Mouse (Mus musculus): ENCODE measurements around the gene Dkk2.

DNA sequence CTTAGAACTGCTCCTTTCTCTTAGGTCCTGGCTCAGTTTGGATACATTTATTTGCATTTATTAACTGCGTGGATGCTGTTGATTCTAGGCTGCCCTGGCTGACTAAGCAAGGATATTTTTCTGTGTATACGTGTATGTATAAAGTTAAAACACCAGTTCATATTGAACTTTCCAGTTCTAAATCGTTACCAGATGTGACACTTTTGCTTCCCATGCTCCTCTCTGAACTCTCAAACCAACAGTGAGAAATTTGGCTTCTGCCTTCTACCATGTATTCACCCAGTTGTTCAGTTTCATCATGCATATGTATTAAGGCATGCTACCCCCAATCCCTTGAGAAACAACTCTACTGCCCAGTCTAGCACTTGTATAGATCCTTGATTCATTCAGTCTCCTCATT lies 45.0 kb upstream of the Dkk2 start:
- TF ChIP-seq POLR2A (IDR thresholded peaks at IDR 0.05; ENCODE audit: borderline replicate concordance, insufficient read depth, low read length), result no peak
- TF ChIP-seq CTCF (IDR thresholded peaks at IDR 0.05; ENCODE audit: borderline replicate concordance, insufficient read depth, low read depth, low read length), result no peak

All from cerebellum, adult 2 months (tissue).